Mouse (Mus musculus) erythroblast, embryonic 14.5 days (primary cell): ENCODE data around the gene Fry. TPM values are rescaled to one million over a fixed set of nuclear protein-coding genes. Genes with fewer than 3 reads are reported as not detected.

Experiments used
- H3K27me3 ChIP-seq: 2 replicates; pipeline ENCODE4 v1.6.1; 2012; ENCODE audit warnings: inconsistent platforms; ENCODE audit not compliant: control insufficient read depth
- H3K36me3 ChIP-seq: 2 replicates; pipeline ENCODE4 v1.6.1; 2012; ENCODE audit warnings: mild to moderate bottlenecking, inconsistent platforms; ENCODE audit not compliant: control insufficient read depth
- H3K4me1 ChIP-seq: 2 replicates; pipeline ENCODE4 v1.6.1; 2012; ENCODE audit warnings: inconsistent platforms; ENCODE audit not compliant: control insufficient read depth
- H3K4me3 ChIP-seq: replicated peaks from 2 replicates; pipeline ENCODE3; 2012; ENCODE audit warnings: moderate library complexity, mild to moderate bottlenecking, inconsistent platforms
- H3K9me3 ChIP-seq: 2 replicates; pipeline ENCODE4 v1.6.1; 2012; ENCODE audit warnings: low read length, inconsistent platforms, mixed read lengths; ENCODE audit not compliant: control insufficient read depth
- GATA1 ChIP-seq: IDR thresholded peaks from 2 replicates; pipeline ENCODE4 v1.6.1; 2012; ENCODE audit warnings: low read length, inconsistent platforms, mixed read lengths
- TAL1 ChIP-seq: IDR thresholded peaks from 3 replicates; pipeline ENCODE4 v1.6.1; 2012; ENCODE audit warnings: low read length, inconsistent platforms, mixed read lengths
- polyA plus RNA-seq: library from polyadenylated mRNA; stranded (reverse); fragments of >175 nt; gene quantifications from 2 replicates; pipeline ENCODE4 v1.2.3, GENCODE M21; 2012

Fry gene
- polyA plus RNA-seq, 1 experiment = 0.16 TPM

DNA sequence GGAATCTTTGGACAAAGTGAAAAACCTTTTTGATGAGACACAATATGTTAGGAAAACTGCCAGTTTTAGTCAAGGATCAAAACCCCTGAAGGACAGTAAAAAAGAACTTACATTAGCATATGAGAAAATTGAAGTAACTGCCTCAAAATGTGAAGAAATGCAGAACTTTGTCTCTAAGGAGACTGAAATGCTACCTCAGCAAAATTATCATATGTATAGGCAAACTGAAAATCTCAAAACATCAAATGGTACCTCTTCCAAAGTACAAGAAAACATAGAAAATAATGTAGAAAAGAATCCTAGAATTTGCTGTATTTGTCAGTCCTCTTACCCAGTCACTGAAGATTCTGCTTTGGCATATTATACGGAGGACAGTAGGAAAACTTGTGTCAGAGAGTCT lies 422.9 kb downstream of the Fry start:
- H3K9me3 ChIP-seq = peaks cover 43% of the 10 kb centered on the region
- peaks cover 57% of the 10 kb centered on the region for H3K36me3 ChIP-seq
- H3K27me3 ChIP-seq = no peaks in the 10 kb centered on the region
- TF ChIP-seq GATA1 (no peak), TAL1 (no peak)
- H3K4me3 ChIP-seq = no peak overlapping the region
- no peaks in the 10 kb centered on the region for H3K4me1 ChIP-seq

DNA sequence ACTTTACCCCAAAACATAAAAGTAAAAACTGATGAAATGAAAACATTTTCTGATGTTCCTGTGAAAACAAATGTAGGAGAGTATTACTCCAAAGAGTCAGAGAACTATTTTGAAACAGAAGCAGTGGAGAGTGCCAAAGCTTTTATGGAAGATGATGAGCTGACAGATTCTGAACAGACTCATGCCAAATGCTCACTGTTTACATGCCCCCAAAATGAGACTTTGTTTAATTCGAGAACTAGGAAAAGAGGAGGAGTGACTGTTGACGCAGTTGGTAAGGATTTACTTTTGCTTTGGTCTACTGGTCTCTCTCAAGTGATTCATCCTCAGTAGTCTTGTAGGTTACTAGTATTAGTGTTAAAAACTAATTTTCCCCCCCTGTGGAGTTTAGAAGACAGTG lies 424.7 kb downstream of the Fry start:
- no peak for TF ChIP-seq TAL1
- TF ChIP-seq GATA1 = no peak

More for the DNA sequence above, 424.7 kb downstream of the Fry start:
- Histone ChIP-seq H3K9me3 (peaks cover 37% of the 10 kb centered on the region), H3K4me3 (no peak overlapping the region), H3K4me1 (no peaks in the 10 kb centered on the region), H3K27me3 (no peaks in the 10 kb centered on the region), H3K36me3 (peaks cover 45% of the 10 kb centered on the region)

Other genes with a start within 250 kb of the Fry start
- not detected in 2 replicates for gene Rxfp2, start 100.0 kb upstream of the Fry start, polyA plus RNA-seq